Mouse (Mus musculus): ENCODE measurements at regions not wholly inside any gene's neighbourhood (a gene's known extent, or its start where the extent isn't known, plus 50 kb on each side); places are given as distances from the start of the nearest gene placed in this dataset.
A peak's percentile ranks its signal among the peaks of the same experiment; 100 is the strongest.
"Not testable (repeated sequence)": the region's sequence is repeated elsewhere in the genome, so short reads cannot be mapped to it uniquely, and the experiment has no call there.

- H3K9me3 ChIP-seq (ENCODE audit: control insufficient read depth, low read length): no peaks in the 10 kb centered on the region
- no peaks in the 10 kb centered on the region for H3K27me3 ChIP-seq (ENCODE audit: control insufficient read depth, insufficient read depth, low read length)
- H3K27ac ChIP-seq (ENCODE audit: low read depth, low read length): no peak overlapping the region
- no peak for DNase-seq (ENCODE audit: low spot score)
- no peaks in the 10 kb centered on the region for H3K36me3 ChIP-seq (ENCODE audit: control insufficient read depth, insufficient read depth, low read length)
- no peak overlapping the region for H3K4me3 ChIP-seq (ENCODE audit: low read depth, low read length)
- no peaks in the 10 kb centered on the region for H3K4me1 ChIP-seq (ENCODE audit: control insufficient read depth, insufficient read depth, low read length)
- H3K9ac ChIP-seq (ENCODE audit: low read length): no peak overlapping the region
- no peak for ATAC-seq (ENCODE audit: insufficient read depth, low FRiP score, low TSS enrichment)
- no peak overlapping the region for H3K4me2 ChIP-seq (ENCODE audit: low read depth)
- 67% methylated on average over 1 of the region's 1 CpGs for WGBS
Measured at GRCm38 (mm10) chr7:73827549-73827948, 87.4 kb downstream of the Fam174b start.

GRCm38 (mm10) chr7:73830581-73830980 is 90.5 kb downstream of the Fam174b start:
- DNase-seq (ENCODE audit: low spot score): no peak
- no peaks in the 10 kb centered on the region for H3K27me3 ChIP-seq (ENCODE audit: control insufficient read depth, insufficient read depth, low read length)
- no peak overlapping the region for H3K4me3 ChIP-seq (ENCODE audit: low read depth, low read length)
- 72% methylated on average over 6 of the region's 6 CpGs for WGBS
- H3K4me1 ChIP-seq (ENCODE audit: control insufficient read depth, insufficient read depth, low read length): no peaks in the 10 kb centered on the region
- H3K9ac ChIP-seq (ENCODE audit: low read length): no peak overlapping the region
- no peaks in the 10 kb centered on the region for H3K36me3 ChIP-seq (ENCODE audit: control insufficient read depth, insufficient read depth, low read length)
- H3K9me3 ChIP-seq (ENCODE audit: control insufficient read depth, low read length): no peaks in the 10 kb centered on the region
- ATAC-seq (ENCODE audit: insufficient read depth, low FRiP score, low TSS enrichment): no peak
- H3K27ac ChIP-seq (ENCODE audit: low read depth, low read length): no peak overlapping the region
- no peak overlapping the region for H3K4me2 ChIP-seq (ENCODE audit: low read depth)

GRCm38 (mm10) chr7:73840381-73840780 is 100.3 kb downstream of the Fam174b start:
- H3K4me1 ChIP-seq (ENCODE audit: control insufficient read depth, insufficient read depth, low read length): no peaks in the 10 kb centered on the region
- no peaks in the 10 kb centered on the region for H3K36me3 ChIP-seq (ENCODE audit: control insufficient read depth, insufficient read depth, low read length)
- ATAC-seq (ENCODE audit: insufficient read depth, low FRiP score, low TSS enrichment) (no peak), DNase-seq (ENCODE audit: low spot score) (no peak)
- no peak overlapping the region for H3K9ac ChIP-seq (ENCODE audit: low read length)
- no peak overlapping the region for H3K4me2 ChIP-seq (ENCODE audit: low read depth)
- no peak overlapping the region for H3K4me3 ChIP-seq (ENCODE audit: low read depth, low read length)
- H3K27ac ChIP-seq (ENCODE audit: low read depth, low read length): no peak overlapping the region
- no peaks in the 10 kb centered on the region for H3K27me3 ChIP-seq (ENCODE audit: control insufficient read depth, insufficient read depth, low read length)
- H3K9me3 ChIP-seq (ENCODE audit: control insufficient read depth, low read length): no peaks in the 10 kb centered on the region
- WGBS: 91% methylated on average over 3 of the region's 3 CpGs

- H3K4me2 ChIP-seq (ENCODE audit: low read depth): no peak overlapping the region
- H3K27me3 ChIP-seq (ENCODE audit: control insufficient read depth, insufficient read depth, low read length): no peaks in the 10 kb centered on the region
- ATAC-seq (ENCODE audit: insufficient read depth, low FRiP score, low TSS enrichment) (no peak), DNase-seq (ENCODE audit: low spot score) (no peak)
- no peak overlapping the region for H3K9ac ChIP-seq (ENCODE audit: low read length)
- no peak overlapping the region for H3K27ac ChIP-seq (ENCODE audit: low read depth, low read length)
- no peaks in the 10 kb centered on the region for H3K36me3 ChIP-seq (ENCODE audit: control insufficient read depth, insufficient read depth, low read length)
- no peaks in the 10 kb centered on the region for H3K9me3 ChIP-seq (ENCODE audit: control insufficient read depth, low read length)
- 82% methylated on average over 9 of the region's 9 CpGs for WGBS
- H3K4me3 ChIP-seq (ENCODE audit: low read depth, low read length): no peak overlapping the region
- no peaks in the 10 kb centered on the region for H3K4me1 ChIP-seq (ENCODE audit: control insufficient read depth, insufficient read depth, low read length)
Measured at GRCm38 (mm10) chr7:73852184-73852583, 112.1 kb downstream of the Fam174b start.

GRCm38 (mm10) chr7:73853296-73853950 is 113.3 kb downstream of the Fam174b start:
- not testable (repeated sequence) for H3K9ac ChIP-seq (ENCODE audit: low read length); ATAC-seq (ENCODE audit: insufficient read depth, low FRiP score, low TSS enrichment); H3K36me3 ChIP-seq (ENCODE audit: control insufficient read depth, insufficient read depth, low read length); H3K27ac ChIP-seq (ENCODE audit: low read depth, low read length); H3K4me3 ChIP-seq (ENCODE audit: low read depth, low read length); H3K27me3 ChIP-seq (ENCODE audit: control insufficient read depth, insufficient read depth, low read length); H3K9me3 ChIP-seq (ENCODE audit: control insufficient read depth, low read length); H3K4me1 ChIP-seq (ENCODE audit: control insufficient read depth, insufficient read depth, low read length); H3K4me2 ChIP-seq (ENCODE audit: low read depth); DNase-seq (ENCODE audit: low spot score)
- WGBS: 78% methylated on average over 3 of the region's 3 CpGs

- Histone ChIP-seq H3K27ac (ENCODE audit: low read depth, low read length) (no peak overlapping the region), H3K4me2 (ENCODE audit: low read depth) (no peak overlapping the region), H3K36me3 (ENCODE audit: control insufficient read depth, insufficient read depth, low read length) (no peaks in the 10 kb centered on the region), H3K4me3 (ENCODE audit: low read depth, low read length) (no peak overlapping the region), H3K4me1 (ENCODE audit: control insufficient read depth, insufficient read depth, low read length) (no peaks in the 10 kb centered on the region), H3K9ac (ENCODE audit: low read length) (no peak overlapping the region), H3K27me3 (ENCODE audit: control insufficient read depth, insufficient read depth, low read length) (no peaks in the 10 kb centered on the region), H3K9me3 (ENCODE audit: control insufficient read depth, low read length) (no peaks in the 10 kb centered on the region)
- WGBS: 44% methylated on average over 4 of the region's 4 CpGs
- DNase-seq (ENCODE audit: low spot score) (peak; percentile 68), ATAC-seq (ENCODE audit: insufficient read depth, low FRiP score, low TSS enrichment) (no peak)
Measured at GRCm38 (mm10) chr7:73855489-73855888, 115.4 kb downstream of the Fam174b start.

- no peak for ATAC-seq (ENCODE audit: insufficient read depth, low FRiP score, low TSS enrichment)
- H3K36me3 ChIP-seq (ENCODE audit: control insufficient read depth, insufficient read depth, low read length): no peaks in the 10 kb centered on the region
- no peak overlapping the region for H3K4me2 ChIP-seq (ENCODE audit: low read depth)
- no peak overlapping the region for H3K4me3 ChIP-seq (ENCODE audit: low read depth, low read length)
- H3K27me3 ChIP-seq (ENCODE audit: control insufficient read depth, insufficient read depth, low read length): no peaks in the 10 kb centered on the region
- H3K9me3 ChIP-seq (ENCODE audit: control insufficient read depth, low read length): no peaks in the 10 kb centered on the region
- H3K27ac ChIP-seq (ENCODE audit: low read depth, low read length): no peak overlapping the region
- no peaks in the 10 kb centered on the region for H3K4me1 ChIP-seq (ENCODE audit: control insufficient read depth, insufficient read depth, low read length)
- WGBS: 81% methylated on average over 6 of the region's 6 CpGs
- DNase-seq (ENCODE audit: low spot score): no peak
- H3K9ac ChIP-seq (ENCODE audit: low read length): no peak overlapping the region
Measured at GRCm38 (mm10) chr7:73856908-73857307, 116.8 kb downstream of the Fam174b start.

GRCm38 (mm10) chr7:73865086-73865485 is 125.0 kb downstream of the Fam174b start:
- Histone ChIP-seq H3K9me3 (ENCODE audit: control insufficient read depth, low read length) (no peaks in the 10 kb centered on the region), H3K4me2 (ENCODE audit: low read depth) (no peak overlapping the region), H3K27ac (ENCODE audit: low read depth, low read length) (no peak overlapping the region), H3K4me3 (ENCODE audit: low read depth, low read length) (no peak overlapping the region), H3K4me1 (ENCODE audit: control insufficient read depth, insufficient read depth, low read length) (no peaks in the 10 kb centered on the region), H3K27me3 (ENCODE audit: control insufficient read depth, insufficient read depth, low read length) (no peaks in the 10 kb centered on the region), H3K9ac (ENCODE audit: low read length) (no peak overlapping the region), H3K36me3 (ENCODE audit: control insufficient read depth, insufficient read depth, low read length) (no peaks in the 10 kb centered on the region)
- WGBS: 69% methylated on average over 5 of the region's 5 CpGs
- ATAC-seq (ENCODE audit: insufficient read depth, low FRiP score, low TSS enrichment): no peak
- no peak for DNase-seq (ENCODE audit: low spot score)

GRCm38 (mm10) chr7:73872181-73872580 is 132.1 kb downstream of the Fam174b start:
- Histone ChIP-seq H3K4me2 (ENCODE audit: low read depth) (no peak overlapping the region), H3K27ac (ENCODE audit: low read depth, low read length) (no peak overlapping the region), H3K9ac (ENCODE audit: low read length) (no peak overlapping the region), H3K4me1 (ENCODE audit: control insufficient read depth, insufficient read depth, low read length) (no peaks in the 10 kb centered on the region), H3K9me3 (ENCODE audit: control insufficient read depth, low read length) (no peaks in the 10 kb centered on the region), H3K36me3 (ENCODE audit: control insufficient read depth, insufficient read depth, low read length) (no peaks in the 10 kb centered on the region), H3K27me3 (ENCODE audit: control insufficient read depth, insufficient read depth, low read length) (no peaks in the 10 kb centered on the region), H3K4me3 (ENCODE audit: low read depth, low read length) (no peak overlapping the region)
- 61% methylated on average over 2 of the region's 2 CpGs for WGBS
- ATAC-seq (ENCODE audit: insufficient read depth, low FRiP score, low TSS enrichment) (no peak), DNase-seq (ENCODE audit: low spot score) (no peak)
